Mouse (Mus musculus) urinary bladder, postnatal 36 days (tissue): ENCODE data around the gene Gtf3c2.

Experiments
- DNase-seq, 2 experiments: peaks; one replicate each; pipeline ENCODE4 v3.0.0; 2022; ENCODE audit warnings: low spot score in 2 of 2, mixed read lengths in 1 of 2

Gene Gtf3c2

GRCm38 (mm10) chr5:31138968-31139425 lies 40.9 kb downstream of the Gtf3c2 start:
- DNase-seq = no peak

- no peak for DNase-seq
These were observed 41.5 kb downstream of the Gtf3c2 start, which contains the start of gene Ucn for GRCm38 (mm10) chr5:31138241-31138967. Gene Ucn, minus strand, starts transcription at chr5:31138829.

GRCm38 (mm10) chr5:31137658-31138057 lies 42.3 kb downstream of the Gtf3c2 start:
- DNase-seq = no peak

GRCm38 (mm10) chr5:31136730-31137424 lies 43.1 kb downstream of the Gtf3c2 start:
- DNase-seq = no peak

GRCm38 (mm10) chr5:31126050-31126449 lies 53.9 kb downstream of the Gtf3c2 start:
- DNase-seq = no peak

- no peak for DNase-seq
These were observed 56.5 kb downstream of the Gtf3c2 start for GRCm38 (mm10) chr5:31123481-31123880.

- DNase-seq = no peak
These were observed 58.8 kb downstream of the Gtf3c2 start for GRCm38 (mm10) chr5:31121111-31121510.

- no peak for DNase-seq
These were observed 63.0 kb downstream of the Gtf3c2 start for GRCm38 (mm10) chr5:31116912-31117311.

- DNase-seq = no peak
These were observed 63.6 kb downstream of the Gtf3c2 start, which contains the start of gene Trim54 for GRCm38 (mm10) chr5:31116354-31116753. Gene Trim54, plus strand, starts transcription at chr5:31116712.

GRCm38 (mm10) chr5:31110781-31111180 lies 69.2 kb downstream of the Gtf3c2 start:
- no peak for DNase-seq

GRCm38 (mm10) chr5:31108000-31108490 lies 71.9 kb downstream of the Gtf3c2 start, which contains the start of gene Slc30a3:
Gene Slc30a3, minus strand, starts transcription at chr5:31108237.
- no peak for DNase-seq
